23 mouse cellular contexts compared by ENCODE assay signal in genomic region chr13:24202314-24202713, GRCm38 (mm10).
DNase-seq lines count a peak whose midpoint lies in the region; ATAC-seq and TF ChIP-seq lines count a peak whose summit lies in the region.
"Had no signal": no experiment of that assay in that cellular context is flagged by ENCODE, and none has a peak within 500 bp of the region (broad histone marks: within the 10 kb centered on the region; RNA-seq: fewer than 3 reads in every experiment).

No protein-coding gene starts in this region.

- ATAC-seq in hindbrain, embryonic 16.5 days, result peak; percentile 41
- ATAC-seq in hindbrain, embryonic 11.5 days (ENCODE audit: low FRiP score), result no peak
- no peak for ATAC-seq in limb, embryonic 15.5 days (ENCODE audit: insufficient number of reproducible peaks, low FRiP score, low TSS enrichment, low read depth)
- no peak for ATAC-seq in liver, embryonic 11.5 days (replicated peaks; ENCODE audit: low FRiP score)
- ATAC-seq: intestine, embryonic 15.5 days; midbrain, embryonic 15.5 days had no signal

- no peak overlapping the region for H3K27ac ChIP-seq in hindbrain, embryonic 16.5 days (ENCODE audit: low read depth, low read length)
- H3K27ac ChIP-seq in hindbrain, embryonic 11.5 days (ENCODE audit: low read depth, low read length), result no peak overlapping the region
- peak overlapping the region; percentile 73 for H3K27ac ChIP-seq in limb, embryonic 15.5 days
- no peak overlapping the region for H3K27ac ChIP-seq in liver, embryonic 11.5 days (ENCODE audit: low read depth, low read length)
- H3K27ac ChIP-seq: hindbrain, embryonic 13.5 days; intestine, embryonic 15.5 days; midbrain, embryonic 15.5 days had no signal

- no peak for TF ChIP-seq POLR2A in brain, embryonic 14.5 days (IDR thresholded peaks at IDR 0.05; ENCODE audit: borderline replicate concordance, extremely low read depth, insufficient read depth, insufficient read length, poor library complexity, severe bottlenecking)

- H3K9me3 ChIP-seq in hindbrain, embryonic 16.5 days (ENCODE audit: control insufficient read depth, low read length), result no peaks in the 10 kb centered on the region
- H3K9me3 ChIP-seq in hindbrain, embryonic 11.5 days (ENCODE audit: control insufficient read depth, low read length), result no peaks in the 10 kb centered on the region
- no peaks in the 10 kb centered on the region for H3K9me3 ChIP-seq in limb, embryonic 15.5 days
- H3K9me3 ChIP-seq in liver, embryonic 11.5 days (ENCODE audit: control insufficient read depth, low read length), result no peaks in the 10 kb centered on the region
- H3K9me3 ChIP-seq: heart, embryonic 12.5 days; hindbrain, embryonic 13.5 days; intestine, embryonic 15.5 days; midbrain, embryonic 15.5 days had no signal

- H3K36me3 ChIP-seq in hindbrain, embryonic 16.5 days (ENCODE audit: control insufficient read depth, insufficient read depth, low read length), result no peaks in the 10 kb centered on the region
- no peaks in the 10 kb centered on the region for H3K36me3 ChIP-seq in hindbrain, embryonic 11.5 days (ENCODE audit: control insufficient read depth, insufficient read depth, low read length)
- no peaks in the 10 kb centered on the region for H3K36me3 ChIP-seq in limb, embryonic 15.5 days
- no peaks in the 10 kb centered on the region for H3K36me3 ChIP-seq in liver, embryonic 11.5 days (ENCODE audit: control insufficient read depth, insufficient read depth, low read length)
- H3K36me3 ChIP-seq: heart, embryonic 12.5 days; hindbrain, embryonic 13.5 days; intestine, embryonic 15.5 days; midbrain, embryonic 15.5 days had no signal

- WGBS in hindbrain, embryonic 16.5 days, result 70% methylated on average over 6 of the region's 6 CpGs
- 89% methylated on average over 6 of the region's 6 CpGs for WGBS in hindbrain, embryonic 11.5 days
- WGBS in limb, embryonic 15.5 days, result 47% methylated on average over 6 of the region's 6 CpGs
- WGBS in liver, embryonic 11.5 days, result 89% methylated on average over 6 of the region's 6 CpGs

- H3K4me3 ChIP-seq in hindbrain, embryonic 16.5 days (ENCODE audit: low read length), result no peak overlapping the region
- no peak overlapping the region for H3K4me3 ChIP-seq in hindbrain, embryonic 11.5 days (ENCODE audit: low read depth, low read length)
- no peak overlapping the region for H3K4me3 ChIP-seq in limb, embryonic 15.5 days
- H3K4me3 ChIP-seq in liver, embryonic 11.5 days (ENCODE audit: low read depth, low read length), result no peak overlapping the region
- H3K4me3 ChIP-seq: heart, embryonic 12.5 days; hindbrain, embryonic 13.5 days; intestine, embryonic 15.5 days; midbrain, embryonic 15.5 days had no signal

- no peak overlapping the region for H3K4me2 ChIP-seq in hindbrain, embryonic 16.5 days (ENCODE audit: low read length)
- no peak overlapping the region for H3K4me2 ChIP-seq in hindbrain, embryonic 11.5 days (replicated peaks; ENCODE audit: low read depth, low read length)
- no peak overlapping the region for H3K4me2 ChIP-seq in limb, embryonic 15.5 days
- H3K4me2 ChIP-seq in liver, embryonic 11.5 days, result no peak overlapping the region
- H3K4me2 ChIP-seq: heart, embryonic 12.5 days; hindbrain, embryonic 13.5 days; intestine, embryonic 15.5 days; midbrain, embryonic 15.5 days had no signal

- TF ChIP-seq CTCF in brain, embryonic 14.5 days (IDR thresholded peaks at IDR 0.05; ENCODE audit: borderline replicate concordance, extremely low read depth, insufficient read depth, insufficient read length), result no peak

- no peak overlapping the region for H3K9ac ChIP-seq in hindbrain, embryonic 16.5 days (ENCODE audit: low read depth, low read length)
- H3K9ac ChIP-seq in hindbrain, embryonic 11.5 days (ENCODE audit: low read depth, low read length), result no peak overlapping the region
- H3K9ac ChIP-seq in limb, embryonic 15.5 days, result no peak overlapping the region
- H3K9ac ChIP-seq in liver, embryonic 11.5 days (ENCODE audit: low read depth, low read length), result no peak overlapping the region
- H3K9ac ChIP-seq: heart, embryonic 12.5 days; hindbrain, embryonic 13.5 days; intestine, embryonic 15.5 days; midbrain, embryonic 15.5 days had no signal

- DNase-seq in hindbrain, embryonic 11.5 days (ENCODE audit: low spot score), result no peak
- peak; percentile 45 for DNase-seq in brain, adult 2 months (ENCODE audit: low read depth, low spot score)
- DNase-seq in brain, embryonic 14.5 days (ENCODE audit: low read depth), result peak; percentile 41
- no peak for DNase-seq in liver, embryonic 11.5 days (ENCODE audit: low spot score)
- no peak for DNase-seq in retina, postnatal 1 day
- DNase-seq: adrenal gland, adult 8-10 months; cerebellum, adult 2 months; cerebellum, postnatal 25 days; gastrocnemius, postnatal 14 days; heart, adult 18-20 months; heart, postnatal 10 days; kidney, adult 8-10 months; kidney, postnatal 14 days; layer of hippocampus, postnatal 36 days; liver; lung, postnatal 4 days; thymus, postnatal 14 days had no signal

- H3K4me1 ChIP-seq in hindbrain, embryonic 16.5 days (ENCODE audit: control insufficient read depth, insufficient read depth, low read depth, low read length), result peaks cover 6% of the 10 kb centered on the region; the same call in 1 of the 2 replicates
- no peaks in the 10 kb centered on the region for H3K4me1 ChIP-seq in hindbrain, embryonic 11.5 days (replicated peaks; ENCODE audit: control insufficient read depth, insufficient read depth, low read length)
- H3K4me1 ChIP-seq in limb, embryonic 15.5 days, result peaks cover 31% of the 10 kb centered on the region
- no peaks in the 10 kb centered on the region; the same call in 1 of the 2 replicates for H3K4me1 ChIP-seq in liver, embryonic 11.5 days (replicated peaks; ENCODE audit: control insufficient read depth, insufficient read depth, low read length)

- no peaks in the 10 kb centered on the region for H3K27me3 ChIP-seq in hindbrain, embryonic 16.5 days (replicated peaks; ENCODE audit: control insufficient read depth, insufficient read depth, low read length)
- H3K27me3 ChIP-seq in hindbrain, embryonic 11.5 days (ENCODE audit: control insufficient read depth, insufficient read depth, low read length), result no peaks in the 10 kb centered on the region
- H3K27me3 ChIP-seq in limb, embryonic 15.5 days, result no peaks in the 10 kb centered on the region
- no peaks in the 10 kb centered on the region for H3K27me3 ChIP-seq in liver, embryonic 11.5 days (replicated peaks; ENCODE audit: control insufficient read depth, insufficient read depth, low read length)
- H3K27me3 ChIP-seq: heart, embryonic 12.5 days; hindbrain, embryonic 13.5 days; intestine, embryonic 15.5 days; midbrain, embryonic 15.5 days had no signal

Comparison
In these comparisons a context has a peak if more than half of its experiments do, and no peak if none do; other contexts are left out.
1. DNase-seq: peak in brain, adult 2 months (single experiment) and brain, embryonic 14.5 days (single experiment); none in hindbrain, embryonic 11.5 days (single experiment), liver, embryonic 11.5 days (single experiment) and retina, postnatal 1 day (single experiment).